Mouse (Mus musculus) inflammation-experienced regulatory T-cells, adult 6 months (primary cell): Measurements from ENCODE around the gene Tmem100. TPM values are rescaled to one million over a fixed set of nuclear protein-coding genes. Genes with fewer than 3 reads are reported as not detected.

Source experiments
- ATAC-seq: one replicate; pipeline ENCODE4 v1.8.0; 2017
- polyA plus RNA-seq, 3 experiments: library from polyadenylated mRNA; unstranded; fragments of 100-300 nt; shearing (Covaris generic); gene quantifications; one replicate each; pipeline ENCODE4 v1.2.1; 2017

Tmem100 gene
- polyA plus RNA-seq = not detected

DNA sequence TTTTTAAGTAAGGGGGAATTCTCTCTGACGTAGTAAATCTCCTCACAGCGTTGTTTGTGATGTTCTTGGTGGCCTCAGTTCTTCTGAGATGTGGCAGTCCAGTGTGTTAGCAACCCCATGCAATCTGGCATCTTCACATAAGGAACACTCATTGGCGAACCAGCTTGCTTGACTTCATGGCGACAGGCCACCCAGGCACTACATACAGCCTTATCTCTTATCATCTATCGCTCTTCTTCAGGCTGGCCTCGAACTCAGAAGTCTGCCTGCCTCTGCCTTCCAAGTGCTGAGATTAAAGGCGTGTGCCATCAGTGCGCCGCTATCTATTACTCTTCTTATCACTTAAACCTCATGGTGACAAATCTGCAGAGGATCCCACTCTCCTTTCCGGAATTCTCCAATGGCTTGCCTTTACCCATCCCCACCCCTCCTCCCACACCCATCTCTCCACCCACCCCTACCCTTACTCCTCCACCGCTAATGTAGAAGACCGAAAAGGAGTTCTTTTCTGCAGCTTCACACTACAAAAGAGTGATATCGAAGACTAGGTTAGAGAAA lies at the start of gene Tmem100:
TSS of gene Tmem100 (plus strand) at position 508 of the 558 bp plus-strand sequence.
- no peak for ATAC-seq

DNA sequence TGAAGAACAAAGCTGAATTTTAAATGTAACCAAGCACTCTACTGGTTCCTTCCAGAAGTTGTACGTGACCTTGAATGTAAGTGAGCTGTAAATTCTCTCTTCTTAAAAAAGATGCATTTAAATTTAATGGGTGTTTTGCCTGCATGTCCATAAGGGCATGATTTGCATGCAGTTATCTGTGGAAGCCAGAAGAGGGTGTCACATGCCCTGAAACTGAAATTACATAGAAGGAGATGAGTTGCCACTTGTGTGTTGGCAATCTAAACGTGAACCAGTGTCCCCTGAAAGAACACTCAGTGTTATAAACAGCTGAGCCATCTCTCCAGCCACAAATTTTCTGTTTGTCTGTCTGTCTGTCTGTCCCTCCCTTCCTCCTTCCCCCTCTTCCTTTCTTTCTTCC lies 47.2 kb upstream of the Tmem100 start:
- ATAC-seq = no peak

DNA sequence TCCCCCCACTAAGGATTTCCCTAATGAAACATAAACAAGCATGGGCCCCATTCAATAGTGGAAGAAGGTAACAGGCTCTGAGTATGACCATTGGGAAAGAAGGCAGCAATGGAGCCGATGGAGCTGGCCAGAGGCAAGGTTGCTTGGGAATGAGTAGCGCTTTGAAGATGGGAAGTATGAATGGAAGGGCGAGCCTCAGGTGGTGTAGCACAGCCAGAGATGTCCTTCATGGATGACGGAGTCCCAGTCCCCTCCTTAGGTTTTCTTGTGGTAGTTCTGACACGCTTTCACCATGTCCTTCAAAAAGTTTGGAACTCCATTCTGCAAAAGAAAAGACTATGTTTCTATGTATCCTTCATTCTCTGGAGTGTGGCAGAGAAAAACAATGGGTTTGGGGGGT lies 45.7 kb upstream of the Tmem100 start:
- ATAC-seq = no peak

DNA sequence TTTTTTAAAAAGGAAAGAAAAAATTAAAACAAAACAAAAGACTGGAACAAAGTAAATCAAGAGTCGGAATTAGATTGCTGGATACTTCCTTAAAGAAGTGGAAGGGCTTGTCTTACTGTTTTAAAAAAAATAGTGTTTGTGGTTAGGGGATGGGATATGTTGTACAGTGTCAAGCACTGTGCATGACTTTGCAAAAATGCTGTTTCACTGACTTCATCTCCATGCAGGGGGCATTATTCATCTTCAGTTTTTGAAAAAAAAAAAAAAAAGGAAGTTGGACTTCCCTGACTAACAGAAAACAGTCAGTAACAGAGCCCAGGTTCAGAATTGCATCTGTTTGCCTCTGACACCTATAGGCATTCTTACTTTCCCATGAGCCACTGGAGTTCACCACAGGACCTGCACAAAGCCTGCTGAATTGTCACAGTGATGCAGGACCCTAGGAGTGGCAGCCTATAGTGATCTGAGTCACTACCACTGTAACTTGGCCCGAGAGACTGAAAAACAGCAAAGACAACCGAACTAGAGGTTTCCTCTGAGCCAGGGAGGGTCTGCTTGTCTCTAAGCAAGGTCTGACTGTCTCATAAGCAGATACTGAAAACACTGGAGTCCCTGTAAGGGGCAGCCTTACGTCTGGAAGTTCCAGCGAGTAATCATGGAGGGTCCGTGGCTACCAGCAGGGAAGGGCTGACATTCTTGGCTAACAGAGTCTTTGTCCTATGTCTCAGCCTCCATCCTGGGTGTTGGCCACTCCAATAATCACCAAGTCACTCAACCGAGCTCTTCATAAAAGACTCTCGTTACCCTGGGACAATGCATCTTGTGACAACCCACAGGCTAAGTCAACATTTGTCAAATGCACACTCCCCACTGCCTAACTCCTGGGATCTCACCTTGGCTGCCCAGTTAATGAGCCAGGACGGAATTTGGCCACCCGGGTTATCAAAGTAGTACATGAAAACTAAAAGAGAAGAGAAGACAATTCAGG lies 44.7 kb upstream of the Tmem100 start:
- ATAC-seq = no peak

DNA sequence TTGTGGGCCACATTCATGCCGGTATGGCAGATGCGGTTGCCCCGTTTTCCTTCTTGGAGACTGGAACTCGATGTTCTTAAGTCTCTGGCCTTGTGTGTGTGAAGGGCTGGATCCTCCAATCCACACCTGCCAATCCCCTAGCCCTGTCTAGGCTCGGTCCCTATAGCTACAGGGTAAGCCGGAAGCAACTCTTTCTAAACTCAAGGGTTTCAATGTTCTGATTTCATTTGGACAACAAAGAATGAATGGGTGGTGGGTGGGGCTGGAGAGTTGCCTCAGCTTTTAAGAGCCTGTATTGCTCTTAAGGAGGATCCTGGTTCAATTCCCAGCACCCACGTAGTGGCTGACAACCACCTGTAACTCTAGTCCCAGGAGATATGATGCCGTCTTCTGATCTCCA lies 43.6 kb upstream of the Tmem100 start:
- no peak for ATAC-seq

DNA sequence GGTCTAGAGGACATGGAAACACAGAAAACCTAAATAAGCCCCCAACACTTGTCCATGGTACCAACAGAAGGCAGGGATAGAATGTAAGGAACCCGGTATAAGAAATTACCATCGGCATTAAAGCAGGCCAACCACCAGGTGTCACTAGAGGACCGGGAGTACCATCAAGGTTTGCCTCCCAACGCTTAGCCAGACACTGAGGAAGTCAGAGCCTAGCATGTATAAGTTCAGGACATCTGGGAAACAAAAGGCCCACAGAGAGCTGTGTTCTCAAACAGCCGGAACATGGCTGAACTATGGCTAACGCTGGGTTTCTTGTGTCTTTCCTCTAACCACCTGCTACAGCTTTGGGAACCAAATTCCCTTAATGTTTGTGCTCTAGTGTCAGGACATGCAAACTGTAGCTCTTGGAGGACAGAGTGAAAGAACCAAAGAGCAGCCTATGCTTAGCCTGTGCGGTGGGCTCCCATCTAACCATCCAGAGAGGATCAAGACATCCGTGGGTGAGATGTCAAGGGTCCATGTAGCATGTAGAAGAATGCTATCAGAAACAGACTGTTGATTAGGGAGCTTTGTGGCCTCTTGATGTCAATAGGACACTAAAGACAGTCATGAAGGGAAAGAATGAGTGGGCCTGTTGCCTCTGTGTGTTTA lies 41.1 kb upstream of the Tmem100 start:
- ATAC-seq = peak; percentile 43

DNA sequence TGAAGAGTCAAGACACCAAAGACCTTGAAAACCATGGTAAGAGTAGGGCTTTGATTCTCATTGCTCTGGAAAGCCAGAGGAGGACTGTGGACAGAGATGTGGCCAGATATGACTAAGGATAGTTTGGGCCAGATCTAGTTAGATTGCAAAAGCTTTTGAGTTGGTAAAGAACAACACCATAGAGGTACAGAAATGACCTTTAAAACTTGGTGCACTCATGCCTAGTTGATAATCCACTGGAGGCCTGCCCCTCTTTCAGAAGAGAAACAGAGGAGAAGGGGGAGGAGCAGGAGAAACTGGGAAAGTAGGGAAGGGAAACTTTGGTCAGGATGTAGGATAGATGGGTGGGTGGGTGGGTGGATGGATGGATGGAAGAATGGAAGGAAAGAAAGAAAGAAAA lies 38.5 kb upstream of the Tmem100 start:
- no peak for ATAC-seq

DNA sequence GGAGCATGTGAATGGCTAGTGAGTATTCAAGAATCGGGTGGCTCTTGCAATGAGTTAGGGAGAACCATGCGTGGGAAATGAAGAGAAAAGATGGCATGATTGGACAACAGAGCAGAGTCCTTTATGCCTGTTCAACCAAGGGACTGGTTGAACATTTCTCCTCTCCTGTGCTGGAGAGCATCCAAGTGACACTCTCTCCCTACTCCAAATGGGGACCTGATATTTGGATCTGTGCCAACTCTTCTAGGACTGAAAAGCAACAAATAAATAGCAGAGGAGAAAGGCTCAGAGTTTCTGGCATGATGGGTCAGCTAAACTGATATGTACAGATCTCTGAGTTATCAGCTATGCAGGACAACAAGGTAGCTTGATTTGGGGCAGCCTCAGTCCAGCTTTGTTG lies 35.4 kb upstream of the Tmem100 start:
- ATAC-seq = no peak

DNA sequence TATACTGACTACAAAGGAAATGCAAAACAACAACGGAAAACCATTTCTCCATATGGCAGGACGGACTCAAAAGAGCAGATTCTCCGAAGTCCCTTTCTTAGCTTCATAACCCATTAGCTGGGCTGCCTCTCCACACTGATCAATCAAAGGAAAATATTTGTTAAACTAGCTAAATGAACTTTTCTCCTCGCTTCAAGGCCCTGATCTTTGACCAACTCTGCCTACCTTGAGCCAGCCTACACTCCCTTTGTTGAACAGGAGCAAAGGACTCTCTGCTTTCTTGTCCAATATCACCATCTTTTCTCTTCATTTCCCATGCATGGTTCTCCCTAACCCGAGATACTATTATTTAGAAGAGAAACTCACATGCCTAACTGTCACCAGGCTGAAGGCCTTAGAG lies 34.6 kb upstream of the Tmem100 start:
- no peak for ATAC-seq

DNA sequence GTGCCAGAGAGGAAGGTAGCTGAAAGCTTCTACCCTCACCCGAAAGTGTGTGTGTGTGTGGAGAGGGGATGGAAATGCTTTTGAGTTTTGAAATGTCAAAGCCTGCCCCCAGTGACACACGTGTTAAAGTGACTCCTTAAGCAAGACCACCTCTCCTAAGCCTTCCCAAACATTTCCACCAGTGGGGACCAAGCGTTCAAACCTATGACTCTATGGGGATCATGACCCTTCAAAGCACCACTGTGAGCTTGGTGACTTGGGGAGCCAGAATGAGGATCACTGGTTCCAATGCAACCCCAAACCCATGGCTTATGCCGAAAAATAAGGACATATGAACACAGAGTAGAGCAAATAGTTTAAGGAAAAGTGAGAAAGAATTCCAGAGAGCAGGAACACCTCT lies 33.7 kb upstream of the Tmem100 start:
- no peak for ATAC-seq

DNA sequence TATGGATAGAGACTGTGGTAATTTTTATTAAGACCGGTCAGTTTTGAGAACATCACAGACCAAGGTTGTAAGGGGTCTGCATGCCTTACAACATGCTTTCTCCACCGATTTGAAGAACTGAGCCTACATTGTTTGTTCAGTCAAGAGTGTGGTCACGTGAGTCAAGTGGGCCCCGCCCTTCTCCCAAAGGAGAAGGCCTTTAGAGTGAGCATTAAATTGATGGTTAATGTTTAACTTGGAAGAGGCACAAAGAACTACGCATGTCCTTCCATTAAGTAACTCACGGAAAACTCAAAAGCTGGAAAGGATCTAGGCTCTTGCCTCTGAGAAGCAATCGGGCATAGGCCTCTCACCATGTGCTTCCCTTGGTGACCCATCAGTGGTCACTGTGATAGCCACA lies 33.3 kb upstream of the Tmem100 start:
- no peak for ATAC-seq

DNA sequence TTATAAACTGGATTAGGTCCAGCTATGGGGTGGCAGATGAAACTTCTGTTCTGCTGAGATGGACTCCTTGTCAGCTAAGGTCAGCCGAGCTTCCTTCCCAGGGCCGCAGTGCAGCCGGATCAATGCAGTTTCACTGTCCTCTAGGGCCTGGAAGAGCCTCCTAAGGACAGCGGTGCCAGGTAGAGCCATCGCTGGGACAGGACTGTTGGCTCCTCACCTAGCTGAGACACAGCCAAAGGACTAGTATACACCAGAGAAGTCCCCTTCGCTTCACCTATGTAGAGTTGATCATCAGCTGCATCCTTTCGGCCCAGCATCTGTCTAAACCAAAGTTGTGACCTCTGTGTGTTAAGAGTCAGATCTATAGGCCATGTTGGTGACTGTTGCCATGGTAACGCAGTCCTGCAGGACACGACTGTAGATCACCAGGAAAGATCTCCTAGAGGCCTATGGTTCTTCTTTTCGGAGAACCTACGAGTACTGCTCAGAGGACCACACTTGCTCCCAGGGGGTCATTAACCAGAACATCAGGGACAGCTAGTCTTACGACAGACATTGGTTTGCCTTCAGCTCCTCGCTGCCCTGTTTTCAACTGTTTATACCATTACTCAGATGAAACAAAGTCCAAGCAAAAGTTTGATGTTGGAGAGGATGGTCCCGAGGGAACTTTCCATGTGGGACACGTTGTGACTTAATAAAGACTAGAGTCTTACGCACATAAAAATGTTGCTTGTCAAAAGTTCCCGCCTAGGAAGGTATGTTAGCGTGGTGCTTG lies 31.0 kb upstream of the Tmem100 start:
- ATAC-seq = no peak

DNA sequence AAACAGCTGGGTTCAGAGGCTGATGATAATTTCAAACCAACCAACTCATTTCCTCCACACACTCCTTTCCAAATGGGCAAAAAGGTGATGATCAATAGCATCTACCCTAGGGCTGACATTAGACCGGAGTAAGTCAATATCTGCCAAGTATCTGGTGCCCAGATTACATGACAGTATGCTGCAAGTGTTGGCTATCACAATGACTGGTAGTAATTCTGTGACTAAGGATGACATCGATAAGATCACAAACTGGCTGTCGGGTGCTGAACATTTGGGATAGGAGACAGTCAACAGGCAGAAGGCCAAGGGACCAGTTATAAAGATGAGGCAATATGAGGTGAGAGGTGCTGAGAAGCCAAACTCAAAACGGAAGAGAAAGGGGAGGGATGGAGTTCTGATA lies 29.5 kb upstream of the Tmem100 start:
- ATAC-seq = no peak

DNA sequence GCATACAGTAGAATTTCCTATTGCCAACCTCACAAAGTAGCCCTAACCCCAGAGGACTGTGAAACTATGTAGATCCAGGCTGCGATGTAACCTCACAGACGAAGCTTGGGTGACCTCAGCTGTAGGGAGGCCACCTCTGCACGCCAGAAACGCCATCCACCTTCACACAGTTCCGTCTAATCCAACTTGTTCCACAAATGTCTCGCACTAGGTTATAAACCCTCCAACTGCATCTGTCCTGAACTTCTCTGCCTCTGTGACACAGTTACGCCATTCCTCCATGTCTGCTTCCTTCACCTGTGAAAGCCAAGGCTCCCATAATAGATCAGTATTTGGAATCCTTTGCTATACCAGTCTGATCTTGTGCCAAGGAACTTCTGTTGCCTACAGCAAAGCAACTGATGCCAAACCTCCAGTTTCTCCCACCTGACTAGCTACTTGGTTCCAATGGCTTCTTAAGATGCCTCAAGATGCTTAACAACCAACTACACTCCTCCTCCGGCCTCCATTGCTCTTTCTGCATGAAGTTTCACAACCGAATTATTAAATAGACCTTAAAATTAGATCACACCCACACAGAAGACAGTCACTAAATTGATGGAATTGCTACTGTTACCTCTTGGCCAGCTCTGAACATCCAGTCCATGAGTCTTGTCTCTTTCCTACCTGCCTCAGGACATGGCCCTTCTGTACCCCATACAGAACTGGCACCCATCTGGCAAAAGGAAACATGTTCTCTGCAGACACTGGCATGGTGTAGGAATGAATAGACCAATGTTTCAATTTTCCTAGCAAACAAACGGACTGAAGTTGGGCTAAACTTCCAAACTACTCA lies 28.5 kb upstream of the Tmem100 start:
- no peak for ATAC-seq

DNA sequence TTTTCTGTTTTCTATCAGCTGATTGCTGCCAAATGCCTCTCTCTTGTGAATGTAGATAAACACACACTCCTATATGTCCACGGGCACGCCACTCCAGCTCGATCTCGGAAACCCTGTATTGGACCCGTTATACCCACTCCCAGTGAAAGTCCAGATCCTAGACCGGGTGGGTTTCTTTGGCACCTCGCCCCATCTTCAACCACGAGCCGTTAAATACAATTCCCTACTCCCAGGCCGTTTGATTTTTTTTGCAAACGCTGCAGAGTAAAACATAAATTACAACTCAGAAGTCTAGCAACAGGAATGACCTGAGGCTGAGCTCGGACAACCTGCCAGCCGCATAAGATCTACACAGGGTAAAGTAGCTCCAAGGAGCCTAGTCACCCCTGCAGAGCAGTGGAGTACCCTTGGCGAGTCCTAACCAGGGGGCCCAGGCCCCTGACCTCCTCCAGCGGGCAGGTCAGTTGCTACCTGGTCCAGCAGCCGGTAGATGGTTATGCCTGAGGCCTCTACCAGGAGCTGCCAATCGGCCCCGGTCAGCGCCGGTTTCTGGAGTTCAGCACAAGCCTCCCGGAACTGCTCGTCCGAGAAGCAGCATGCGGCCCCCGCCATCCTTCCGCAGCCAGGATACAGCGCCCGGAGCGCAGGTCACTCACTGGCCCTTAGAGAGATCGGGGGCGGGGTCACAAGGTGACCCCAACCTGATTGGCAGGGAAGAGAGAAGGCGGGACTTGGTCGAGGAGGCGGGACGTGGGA lies 27.7 kb upstream of the Tmem100 start, which contains the start of gene Pctp:
TSS of gene Pctp (minus strand) at position 664 of the 756 bp plus-strand sequence.
- peak; percentile 89 for ATAC-seq

DNA sequence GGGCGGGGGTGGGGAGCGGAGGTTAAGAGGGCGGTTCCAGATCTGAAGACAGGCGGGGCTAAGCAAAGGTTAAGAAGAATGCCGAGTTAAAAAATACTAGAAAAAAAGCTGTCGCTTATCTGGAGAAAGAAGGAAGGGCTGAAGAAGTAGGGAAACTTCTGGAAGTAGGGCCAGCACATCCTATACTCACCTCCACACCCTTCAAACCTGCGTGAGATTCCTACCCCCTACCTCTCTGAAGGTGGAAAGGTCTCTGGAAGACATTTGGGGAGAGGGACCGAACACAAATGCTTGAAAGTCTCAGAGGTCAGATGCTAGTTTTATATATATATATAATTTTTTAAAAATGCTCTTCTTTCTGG lies 27.2 kb upstream of the Tmem100 start:
- ATAC-seq = no peak

DNA sequence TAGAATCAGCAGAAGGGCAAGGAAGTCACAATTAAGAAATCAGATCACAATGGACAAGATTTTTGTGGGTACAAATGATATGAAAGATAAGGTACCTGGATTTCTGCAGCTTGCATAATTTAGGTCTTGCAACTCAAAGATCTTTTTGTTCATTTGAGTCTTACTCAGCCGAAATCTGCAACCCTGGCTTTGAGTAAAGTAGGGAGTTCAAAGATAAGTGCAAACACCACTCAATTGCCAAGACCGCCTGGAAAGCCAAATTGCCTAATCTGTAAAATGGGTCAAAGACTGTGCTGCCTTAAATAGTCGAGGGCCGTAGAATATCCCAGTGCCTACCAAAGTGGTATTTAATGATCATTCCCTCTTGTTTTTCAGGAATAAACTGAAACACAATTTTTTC lies 26.8 kb upstream of the Tmem100 start:
- ATAC-seq = no peak

DNA sequence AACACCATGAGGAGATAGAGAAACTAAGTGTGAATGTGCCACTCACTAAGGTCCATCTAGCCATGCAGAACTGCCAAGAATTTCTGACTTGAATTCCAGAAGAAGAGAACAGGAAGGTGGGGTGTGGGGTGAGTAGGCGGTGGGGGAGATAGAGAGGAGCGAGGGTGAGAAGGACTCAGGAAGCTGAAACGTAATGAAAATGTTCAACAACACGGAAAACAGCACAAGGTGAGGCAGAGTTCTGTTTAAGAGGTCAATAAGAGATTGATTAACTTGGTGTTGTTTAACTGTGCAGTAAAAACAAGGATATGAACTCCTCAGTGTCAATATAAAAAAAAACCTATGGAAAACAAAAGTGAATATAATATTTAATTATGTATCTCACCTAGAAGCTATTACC lies 24.0 kb upstream of the Tmem100 start:
- no peak for ATAC-seq

DNA sequence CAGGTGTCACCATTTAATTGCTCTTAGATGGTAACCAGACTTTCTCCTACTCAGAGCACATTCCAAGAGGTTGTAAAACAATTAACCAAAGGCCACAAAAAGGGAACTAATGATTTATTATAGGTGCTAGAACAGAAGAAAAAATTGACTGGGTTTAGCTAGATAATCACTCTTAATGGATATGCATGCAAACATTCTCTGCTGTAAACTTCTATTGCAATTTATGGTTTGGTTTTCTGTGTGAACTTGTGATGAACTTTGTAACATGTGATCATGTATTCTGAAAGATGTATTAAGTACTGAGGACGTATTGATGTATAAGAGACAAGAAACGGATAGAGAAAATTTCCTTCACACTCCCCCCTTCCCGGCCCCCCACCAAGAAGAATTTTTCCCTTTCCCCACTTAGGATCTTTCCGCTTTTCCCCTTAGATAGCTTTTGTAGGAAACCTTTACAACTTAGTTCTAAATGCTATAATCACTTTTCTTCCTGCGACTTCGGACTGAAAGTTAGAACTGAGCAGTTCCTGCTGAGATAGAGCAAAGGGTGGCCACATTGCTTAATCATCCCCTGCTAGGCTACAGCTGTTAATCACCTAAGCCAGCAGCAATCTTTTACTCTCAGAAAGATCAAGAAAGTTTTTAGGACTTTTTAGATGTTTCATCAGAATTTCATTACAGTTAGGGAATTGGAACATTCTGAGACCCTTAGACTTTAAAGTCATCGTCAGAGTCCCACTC lies 22.2 kb upstream of the Tmem100 start:
- no peak for ATAC-seq

DNA sequence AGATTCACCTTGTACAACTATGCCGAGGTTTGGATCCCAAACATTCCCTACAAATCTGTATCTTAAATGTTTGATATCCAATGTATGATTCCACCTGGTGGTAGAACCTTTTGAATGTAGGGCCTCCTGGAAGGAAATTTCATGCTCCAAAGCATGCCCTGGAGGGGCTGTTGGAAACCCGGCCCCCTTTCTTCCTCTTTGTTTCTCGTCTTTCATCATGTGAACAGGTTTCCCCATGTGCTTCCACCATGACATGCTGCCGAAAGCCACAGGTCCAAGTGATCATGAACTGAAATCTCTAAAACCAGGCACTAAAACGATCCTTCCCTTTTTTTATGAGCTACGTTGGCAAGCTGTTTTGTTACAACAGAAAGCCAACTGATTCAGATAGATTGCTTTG lies 16.5 kb upstream of the Tmem100 start:
- no peak for ATAC-seq
